Mouse (Mus musculus) Muller cell, postnatal 12 days (primary cell): ENCODE measurements at regions not wholly inside any gene's neighbourhood (a gene's known extent, or its start where the extent isn't known, plus 50 kb on each side); places are given as distances from the start of the nearest gene placed in this dataset.
"Not testable (repeated sequence)": the region's sequence is repeated elsewhere in the genome, so short reads cannot be mapped to it uniquely, and the experiment has no call there.

ENCODE experiments used
- DNase-seq: peaks from one replicate; pipeline ENCODE4 v3.0.0-alpha.2; 2015; ENCODE audit errors: inconsistent ontology term

- DNase-seq, result not testable (repeated sequence)
Measured at GRCm38 (mm10) chr13:12726831-12727230, 73.0 kb downstream of the Prl2c3 start.

GRCm38 (mm10) chr13:12717972-12718546 is 81.8 kb downstream of the Prl2c3 start:
- DNase-seq, result not testable (repeated sequence)

- DNase-seq, result no peak
Measured at GRCm38 (mm10) chr13:12711471-12712273, 88.2 kb downstream of the Prl2c3 start.

- DNase-seq, result peak; percentile 36
Measured at GRCm38 (mm10) chr13:12702804-12703612, 96.9 kb downstream of the Prl2c3 start.

GRCm38 (mm10) chr13:12702111-12702803 is 97.6 kb downstream of the Prl2c3 start:
- not testable (repeated sequence) for DNase-seq

GRCm38 (mm10) chr13:12693593-12694118 is 106.2 kb downstream of the Prl2c3 start:
- not testable (repeated sequence) for DNase-seq

GRCm38 (mm10) chr13:12688778-12689177 is 111.1 kb downstream of the Prl2c3 start:
- not testable (repeated sequence) for DNase-seq

- DNase-seq, result not testable (repeated sequence)
Measured at GRCm38 (mm10) chr13:12688149-12688548, 111.7 kb downstream of the Prl2c3 start.

- not testable (repeated sequence) for DNase-seq
Measured at GRCm38 (mm10) chr13:12680954-12681571, 115.4 kb downstream of the Ero1lb start.

- DNase-seq, result peak; percentile 25
Measured at GRCm38 (mm10) chr13:12680283-12680953, 114.7 kb downstream of the Ero1lb start.

- DNase-seq, result no peak
Measured at GRCm38 (mm10) chr13:12677372-12677771, 111.7 kb downstream of the Ero1lb start.

GRCm38 (mm10) chr13:12671011-12671410 is 105.3 kb downstream of the Ero1lb start:
- not testable (repeated sequence) for DNase-seq

- not testable (repeated sequence) for DNase-seq
Measured at GRCm38 (mm10) chr13:12668742-12669141, 103.1 kb downstream of the Ero1lb start.

GRCm38 (mm10) chr13:12667727-12668665 is 102.3 kb downstream of the Ero1lb start:
- not testable (repeated sequence) for DNase-seq

- not testable (repeated sequence) for DNase-seq
Measured at GRCm38 (mm10) chr13:12666050-12666449, 100.4 kb downstream of the Ero1lb start.
